Mouse (Mus musculus): Measurements from ENCODE around the gene Pdlim1.

Pdlim1 gene

GRCm38 (mm10) chr19:40271308-40271892 lies at the start of gene Pdlim1:
Gene Pdlim1 (minus strand): TSS chr19:40271842.
- ATAC-seq (ENCODE audit: insufficient number of reproducible peaks, low FRiP score, low TSS enrichment) = no peak

- ATAC-seq (ENCODE audit: insufficient number of reproducible peaks, low FRiP score, low TSS enrichment) = no peak
Observed at GRCm38 (mm10) chr19:40319199-40319598, 47.6 kb upstream of the Pdlim1 start.

- no peak for ATAC-seq (ENCODE audit: insufficient number of reproducible peaks, low FRiP score, low TSS enrichment)
Observed at GRCm38 (mm10) chr19:40318511-40318910, 46.9 kb upstream of the Pdlim1 start.

GRCm38 (mm10) chr19:40317001-40317400 lies 45.4 kb upstream of the Pdlim1 start:
- no peak for ATAC-seq (ENCODE audit: insufficient number of reproducible peaks, low FRiP score, low TSS enrichment)

- no peak for ATAC-seq (ENCODE audit: insufficient number of reproducible peaks, low FRiP score, low TSS enrichment)
Observed at GRCm38 (mm10) chr19:40314252-40314651, 42.6 kb upstream of the Pdlim1 start.

- no peak for ATAC-seq (ENCODE audit: insufficient number of reproducible peaks, low FRiP score, low TSS enrichment)
Observed at GRCm38 (mm10) chr19:40311631-40312030, 40.0 kb upstream of the Pdlim1 start.

- no peak for ATAC-seq (ENCODE audit: insufficient number of reproducible peaks, low FRiP score, low TSS enrichment)
Observed at GRCm38 (mm10) chr19:40310410-40311130, 38.9 kb upstream of the Pdlim1 start.

GRCm38 (mm10) chr19:40309911-40310310 lies 38.3 kb upstream of the Pdlim1 start:
- no peak for ATAC-seq (ENCODE audit: insufficient number of reproducible peaks, low FRiP score, low TSS enrichment)

GRCm38 (mm10) chr19:40307550-40307949 lies 35.9 kb upstream of the Pdlim1 start:
- peak; percentile 60; the same call in 1 of the 2 replicates for ATAC-seq (ENCODE audit: insufficient number of reproducible peaks, low FRiP score, low TSS enrichment)

GRCm38 (mm10) chr19:40306631-40307030 lies 35.0 kb upstream of the Pdlim1 start:
- ATAC-seq (ENCODE audit: insufficient number of reproducible peaks, low FRiP score, low TSS enrichment) = no peak

GRCm38 (mm10) chr19:40305456-40305855 lies 33.8 kb upstream of the Pdlim1 start:
- ATAC-seq (ENCODE audit: insufficient number of reproducible peaks, low FRiP score, low TSS enrichment) = no peak

- no peak for ATAC-seq (ENCODE audit: insufficient number of reproducible peaks, low FRiP score, low TSS enrichment)
Observed at GRCm38 (mm10) chr19:40302916-40303315, 31.3 kb upstream of the Pdlim1 start.

GRCm38 (mm10) chr19:40302477-40302876 lies 30.8 kb upstream of the Pdlim1 start:
- no peak for ATAC-seq (ENCODE audit: insufficient number of reproducible peaks, low FRiP score, low TSS enrichment)

- no peak for ATAC-seq (ENCODE audit: insufficient number of reproducible peaks, low FRiP score, low TSS enrichment)
Observed at GRCm38 (mm10) chr19:40299983-40300759, 28.5 kb upstream of the Pdlim1 start.

- no peak for ATAC-seq (ENCODE audit: insufficient number of reproducible peaks, low FRiP score, low TSS enrichment)
Observed at GRCm38 (mm10) chr19:40299182-40299581, 27.5 kb upstream of the Pdlim1 start.

- ATAC-seq (ENCODE audit: insufficient number of reproducible peaks, low FRiP score, low TSS enrichment) = no peak
Observed at GRCm38 (mm10) chr19:40298574-40298973, 26.9 kb upstream of the Pdlim1 start.

GRCm38 (mm10) chr19:40297798-40298144 lies 26.1 kb upstream of the Pdlim1 start:
- ATAC-seq (ENCODE audit: insufficient number of reproducible peaks, low FRiP score, low TSS enrichment) = no peak

- no peak for ATAC-seq (ENCODE audit: insufficient number of reproducible peaks, low FRiP score, low TSS enrichment)
Observed at GRCm38 (mm10) chr19:40297078-40297797, 25.6 kb upstream of the Pdlim1 start.

GRCm38 (mm10) chr19:40294231-40294630 lies 22.6 kb upstream of the Pdlim1 start:
- ATAC-seq (ENCODE audit: insufficient number of reproducible peaks, low FRiP score, low TSS enrichment) = no peak

- no peak for ATAC-seq (ENCODE audit: insufficient number of reproducible peaks, low FRiP score, low TSS enrichment)
Observed at GRCm38 (mm10) chr19:40293791-40294190, 22.1 kb upstream of the Pdlim1 start.
